In the genomic region with DNA sequence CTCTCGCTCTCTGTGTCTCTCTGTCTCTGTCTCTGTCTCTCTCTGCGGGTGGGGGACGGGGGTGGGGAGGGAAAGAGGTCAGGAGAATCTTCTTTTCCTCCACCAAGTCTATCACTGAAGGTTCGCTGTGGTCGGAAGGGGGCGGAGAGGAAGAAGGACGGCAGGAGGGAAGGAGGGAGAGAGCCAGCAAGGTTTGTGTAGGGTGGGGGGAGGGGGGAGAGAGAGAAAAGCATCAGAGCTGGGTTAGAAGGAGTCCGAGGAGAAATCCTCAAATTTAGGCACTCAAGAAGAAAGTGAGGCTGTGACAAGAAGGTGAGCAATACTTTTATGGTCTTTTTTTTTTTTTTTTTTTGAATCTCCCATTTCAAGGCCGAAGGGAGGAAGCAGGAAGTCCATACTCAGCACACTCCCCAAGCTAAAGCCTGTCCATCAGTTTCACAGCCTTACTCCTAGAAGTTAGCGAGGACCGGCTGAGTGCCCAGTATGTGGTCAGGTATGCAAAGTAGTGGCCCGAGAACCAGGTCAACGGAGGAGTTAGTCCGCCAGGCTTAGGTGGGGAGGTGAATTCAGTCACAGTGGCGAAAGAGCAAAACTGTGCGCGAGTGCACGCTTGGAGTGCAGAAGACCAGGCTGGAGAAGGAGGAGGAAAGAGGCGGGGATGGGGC, we compare ENCODE assay signal across 8 mouse cellular contexts. TPM values are rescaled to one million over a fixed set of nuclear protein-coding genes. Genes with fewer than 3 reads are reported as not detected.
DNase-seq lines count a peak whose midpoint lies in the region; ATAC-seq and TF ChIP-seq lines count a peak whose summit lies in the region.

No protein-coding gene starts in this region.

- peak overlapping the region; percentile 89 for H3K27ac ChIP-seq in heart, embryonic 11.5 days (ENCODE audit: low read depth, low read length)
- peak overlapping the region; percentile 93 for H3K27ac ChIP-seq in kidney, postnatal 0 days
- H3K27ac ChIP-seq in midbrain, embryonic 10.5 days (replicated peaks): peak overlapping the region; percentile 95

- H3K4me3 ChIP-seq in erythroblast, embryonic 14.5 days (replicated peaks): peak overlapping the region; percentile 84
- H3K4me3 ChIP-seq in E14TG2a.4 (replicated peaks; ENCODE audit: low read length): peak overlapping the region; percentile 74
- H3K4me3 ChIP-seq in heart, embryonic 11.5 days (ENCODE audit: low read depth, low read length): peak overlapping the region; percentile 57
- peak overlapping the region; percentile 55 for H3K4me3 ChIP-seq in kidney, postnatal 0 days (replicated peaks; ENCODE audit: low read depth, low read length)
- peak overlapping the region; percentile 68 for H3K4me3 ChIP-seq in midbrain, embryonic 10.5 days

- H3K9ac ChIP-seq in heart, embryonic 11.5 days (ENCODE audit: low read depth, low read length): peak overlapping the region; percentile 78
- H3K9ac ChIP-seq in kidney, postnatal 0 days (ENCODE audit: low read depth, low read length): peak overlapping the region; percentile 35; the same call in 1 of the 2 replicates

- peaks cover 29% of the 10 kb centered on the region for H3K36me3 ChIP-seq in erythroblast, embryonic 14.5 days (ENCODE audit: control insufficient read depth)
- H3K36me3 ChIP-seq in E14TG2a.4 (ENCODE audit: insufficient read depth, low read length): no peaks in the 10 kb centered on the region
- no peaks in the 10 kb centered on the region for H3K36me3 ChIP-seq in heart, embryonic 11.5 days (ENCODE audit: control insufficient read depth, insufficient read depth, low read length)
- no peaks in the 10 kb centered on the region for H3K36me3 ChIP-seq in kidney, postnatal 0 days (ENCODE audit: insufficient read depth, low read length)
- H3K36me3 ChIP-seq in midbrain, embryonic 10.5 days: no peaks in the 10 kb centered on the region

- H3K9me3 ChIP-seq in erythroblast, embryonic 14.5 days (ENCODE audit: control insufficient read depth, low read length): peaks cover 8% of the 10 kb centered on the region
- no peaks in the 10 kb centered on the region for H3K9me3 ChIP-seq in E14TG2a.4 (ENCODE audit: low read length)
- H3K9me3 ChIP-seq in heart, embryonic 11.5 days (replicated peaks; ENCODE audit: control insufficient read depth, low read length): no peaks in the 10 kb centered on the region
- H3K9me3 ChIP-seq in kidney, postnatal 0 days (replicated peaks; ENCODE audit: low read length): no peaks in the 10 kb centered on the region
- no peaks in the 10 kb centered on the region for H3K9me3 ChIP-seq in midbrain, embryonic 10.5 days (replicated peaks)

- peaks cover 67% of the 10 kb centered on the region for H3K4me1 ChIP-seq in erythroblast, embryonic 14.5 days (ENCODE audit: control insufficient read depth)
- peaks cover 23% of the 10 kb centered on the region for H3K4me1 ChIP-seq in E14TG2a.4 (replicated peaks; ENCODE audit: low read depth, low read length)
- peaks cover 8% of the 10 kb centered on the region for H3K4me1 ChIP-seq in heart, embryonic 11.5 days (ENCODE audit: control insufficient read depth, insufficient read depth, low read length)
- no peaks in the 10 kb centered on the region for H3K4me1 ChIP-seq in kidney, postnatal 0 days (replicated peaks; ENCODE audit: insufficient read depth, low read length)
- H3K4me1 ChIP-seq in midbrain, embryonic 10.5 days: peaks cover 44% of the 10 kb centered on the region

- no peak for TF ChIP-seq CTCF in E14TG2a.4 (conservative IDR thresholded peaks at IDR 0.05; ENCODE audit: low read length)
- peak; percentile 21; the same call in 1 of the 2 replicates for TF ChIP-seq CTCF in kidney, postnatal 0 days (IDR thresholded peaks at IDR 0.05; ENCODE audit: low read depth)

- DNase-seq in cerebellum, postnatal 14 days: peak; percentile 19 to 52
- DNase-seq in kidney, postnatal 0 days (ENCODE audit: low spot score): peak; percentile 78
- peak; percentile 31 for DNase-seq in midbrain, embryonic 10.5 days (ENCODE audit: low spot score)
- peak; percentile 47 for DNase-seq in thymus, postnatal 0 days (ENCODE audit: low spot score)

- peak overlapping the region; percentile 60 for H3K4me2 ChIP-seq in heart, embryonic 11.5 days
- peak overlapping the region; percentile 69 for H3K4me2 ChIP-seq in kidney, postnatal 0 days (ENCODE audit: low read length)

- 7% methylated on average over 19 of the region's 19 CpGs for WGBS in heart, embryonic 11.5 days (ENCODE audit: insufficient replicate concordance)
- 27% methylated on average over 19 of the region's 19 CpGs for WGBS in kidney, postnatal 0 days
- WGBS in midbrain, embryonic 10.5 days: 16% methylated on average over 17 of the region's 19 CpGs

- no peak for ATAC-seq in erythroblast, adult 5-6 weeks (replicated peaks; ENCODE audit: low FRiP score, poor library complexity, severe bottlenecking)
- ATAC-seq in heart, embryonic 11.5 days (replicated peaks; ENCODE audit: insufficient number of reproducible peaks, low FRiP score, low TSS enrichment): peak; percentile 47
- no peak; the same call in 1 of the 2 replicates for ATAC-seq in kidney, postnatal 0 days (replicated peaks; ENCODE audit: low FRiP score, low read depth)

- H3K27me3 ChIP-seq in erythroblast, embryonic 14.5 days (ENCODE audit: control insufficient read depth): no peaks in the 10 kb centered on the region; the same call in 1 of the 2 replicates
- H3K27me3 ChIP-seq in E14TG2a.4 (ENCODE audit: insufficient read depth, low read length): peaks cover 21% of the 10 kb centered on the region
- peaks cover 3% of the 10 kb centered on the region; the same call in 1 of the 2 replicates for H3K27me3 ChIP-seq in heart, embryonic 11.5 days (ENCODE audit: control insufficient read depth, insufficient read depth, low read length)
- no peaks in the 10 kb centered on the region for H3K27me3 ChIP-seq in kidney, postnatal 0 days (ENCODE audit: insufficient read depth, low read length)
- peaks cover 99% of the 10 kb centered on the region for H3K27me3 ChIP-seq in midbrain, embryonic 10.5 days (ENCODE audit: low read depth, poor library complexity, severe bottlenecking)

RNA-seq across cellular contexts. Expression of a gene that starts 0.7 kb away (rescaled TPM):
- polyA plus RNA-seq in erythroblast, embryonic 14.5 days (2012): 0.69 and 0.96 TPM in 2 replicates
- total RNA-seq in erythroblast, adult 5-6 weeks (2015; ENCODE audit: low replicate concordance): 12.3 and 18.6 TPM in 2 replicates
- total RNA-seq in erythroblast, adult 5-6 weeks (2017; ENCODE audit: low replicate concordance): 11.0 and 12.2 TPM in 2 replicates
- polyA plus RNA-seq in heart, embryonic 11.5 days (2014; fragmentation: Nextera tagmentation; extraction: Ambion mirVana): 33.5 and 43.3 TPM in 2 replicates
- polyA plus RNA-seq in kidney, postnatal 0 days (2015; fragmentation: Nextera tagmentation; extraction: Ambion mirVana): 33.0 and 36.3 TPM in 2 replicates
- 53.4 and 54.9 TPM in 2 replicates for polyA plus RNA-seq in midbrain, embryonic 10.5 days (2016; fragmentation: Nextera tagmentation; extraction: Ambion mirVana)
- 30.7 and 35.4 TPM in 2 replicates for polyA plus RNA-seq in thymus, postnatal 0 days (2015; fragmentation: Nextera tagmentation; extraction: Ambion mirVana)

Comparison
In these comparisons a context has a peak if more than half of its experiments do, and no peak if none do; other contexts are left out.
1. RNA of a gene that starts 0.7 kb away (polyA plus RNA-seq): 53.4 to 54.9 TPM in midbrain, embryonic 10.5 days, 30.7 to 35.4 TPM in thymus, postnatal 0 days, 33.5 to 43.3 TPM in heart, embryonic 11.5 days and 33.0 to 36.3 TPM in kidney, postnatal 0 days; 0.69 to 0.96 TPM in erythroblast, embryonic 14.5 days; every median in the first group is over 10 times any median in the second.
2. Peak in every context shown above with its lines, with median percentiles within 50 percentile points of each other: H3K4me3 ChIP-seq, DNase-seq and H3K27ac ChIP-seq.